Mouse (Mus musculus) kidney, postnatal 36 days (tissue): Measurements from ENCODE around the gene Asxl1.

ENCODE experiments used
- DNase-seq, 2 experiments: peaks; one replicate each; pipeline ENCODE4 v3.0.0; 2021 to 2022; ENCODE audit warnings: mixed read lengths in 2 of 2

The Asxl1 gene

DNA sequence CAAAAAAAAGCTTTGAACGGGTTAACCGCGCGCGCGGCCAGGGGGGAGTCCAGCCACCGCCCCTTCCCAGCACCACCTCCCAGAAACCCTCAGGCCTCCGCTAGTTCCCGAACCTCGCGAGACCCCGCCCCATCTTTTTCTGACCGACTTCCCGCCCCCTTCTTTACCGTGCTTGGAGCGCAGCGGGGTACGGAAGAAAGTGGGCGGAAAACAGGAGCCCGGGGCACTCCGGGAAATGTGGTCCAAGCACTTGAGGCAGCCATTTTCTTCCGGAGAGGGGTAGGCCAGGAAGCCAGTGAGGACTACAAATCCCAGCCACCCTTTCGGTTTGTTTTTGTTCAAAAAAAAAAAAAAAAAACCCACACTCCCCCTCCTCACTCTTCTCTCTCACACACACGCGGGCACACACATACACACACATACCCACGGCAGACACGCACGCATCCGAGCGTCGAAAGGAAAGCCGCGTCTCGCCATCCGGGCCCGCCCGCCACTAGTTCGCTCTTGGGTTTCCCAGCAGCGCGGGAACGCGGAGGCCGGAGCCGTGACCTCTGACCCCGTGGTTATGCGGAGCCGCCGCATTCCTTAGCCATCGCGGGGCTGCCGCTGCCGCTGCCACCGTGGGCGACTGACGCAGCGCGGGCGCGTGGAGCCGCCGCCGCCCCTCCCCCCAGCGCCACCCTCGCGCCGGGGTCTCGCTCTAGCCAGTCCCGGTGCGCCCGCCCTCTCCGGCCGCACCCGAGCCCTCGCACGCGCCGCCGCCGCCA is at the start of gene Asxl1:
Gene Asxl1 (plus strand): TSS at position 376 of the 767 bp plus-strand sequence.
- peak; percentile 98 to 99 for DNase-seq

DNA sequence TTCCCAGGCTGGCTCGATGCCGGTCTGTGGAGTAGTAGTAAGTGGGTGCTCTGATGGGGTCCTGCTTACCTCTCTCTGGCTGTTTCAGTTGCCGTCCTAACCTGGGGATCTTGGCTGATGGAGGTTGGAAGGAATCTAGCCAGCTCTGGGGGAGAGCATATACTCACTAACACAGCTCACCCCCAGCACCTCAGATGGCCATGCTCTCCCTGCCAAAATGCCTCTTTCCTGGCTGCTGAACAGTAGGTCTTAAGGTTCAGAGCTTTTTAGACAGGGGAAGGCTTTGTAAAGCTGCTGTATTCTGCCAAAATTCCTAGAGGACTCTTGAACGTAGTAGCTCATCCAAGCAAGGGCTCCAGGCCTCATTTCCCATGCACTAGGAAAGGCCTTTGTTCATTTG is 47.9 kb upstream of the Asxl1 start:
- DNase-seq, result no peak

DNA sequence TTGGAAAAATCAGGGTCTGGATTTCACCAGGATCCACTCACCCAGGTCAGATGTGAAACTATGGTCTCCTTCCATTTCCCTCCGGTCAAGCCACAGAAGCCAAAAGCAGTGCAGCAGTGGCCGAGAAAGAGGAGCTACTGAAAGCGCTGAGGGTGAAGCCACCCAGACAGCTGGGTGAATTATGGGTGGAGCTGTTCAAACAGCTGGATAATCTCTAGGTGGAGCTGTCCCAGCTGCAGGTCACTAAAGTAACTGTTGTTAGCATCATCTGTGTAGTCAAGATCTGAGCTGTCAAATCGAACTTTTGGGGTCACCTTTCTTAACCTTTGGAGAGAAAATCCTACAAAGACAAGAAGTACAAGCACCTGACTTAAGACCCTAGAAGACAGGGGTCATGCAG is 47.2 kb upstream of the Asxl1 start:
- DNase-seq, result no peak

DNA sequence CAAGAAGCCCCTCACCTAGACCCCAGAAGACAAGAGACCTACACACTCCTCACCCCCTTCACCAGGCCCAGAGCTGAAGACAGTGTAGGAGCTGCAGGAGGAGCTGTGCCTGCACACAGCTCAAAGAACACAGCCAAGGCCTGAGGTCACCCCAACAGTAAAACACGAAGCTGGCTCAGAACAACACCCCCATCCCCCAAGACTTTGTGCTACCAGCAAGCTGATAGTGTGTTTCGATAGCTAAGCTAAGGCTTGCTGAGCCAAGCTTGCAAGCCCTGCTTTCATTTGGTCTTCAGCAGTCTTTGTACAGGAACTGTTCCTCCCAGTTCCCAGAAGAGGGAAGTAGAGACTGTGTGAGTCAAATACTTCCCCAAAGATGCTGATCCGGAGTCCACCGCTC is 46.8 kb upstream of the Asxl1 start:
- peak in 1 of 2 experiments; percentile 10 for DNase-seq

DNA sequence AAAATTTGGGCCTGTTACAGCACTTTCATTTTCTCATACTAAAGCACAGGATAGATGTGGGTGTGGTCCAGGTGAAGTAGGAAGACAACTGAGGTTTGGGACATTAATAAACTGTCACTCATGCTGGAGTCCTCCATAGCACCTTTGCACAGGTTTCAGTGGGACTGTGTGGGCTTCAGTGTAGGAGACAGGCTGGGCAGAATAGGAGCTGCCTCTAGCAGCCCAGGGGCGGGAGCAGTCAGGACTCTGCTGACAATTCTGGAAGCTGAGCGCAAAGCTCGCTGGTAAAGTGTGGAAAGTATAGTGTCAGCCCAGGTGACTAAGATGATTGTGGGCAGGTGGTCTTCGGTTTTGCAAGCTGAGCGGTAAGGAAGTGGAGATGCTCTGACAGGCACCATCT is 44.5 kb upstream of the Asxl1 start:
- DNase-seq, result no peak

DNA sequence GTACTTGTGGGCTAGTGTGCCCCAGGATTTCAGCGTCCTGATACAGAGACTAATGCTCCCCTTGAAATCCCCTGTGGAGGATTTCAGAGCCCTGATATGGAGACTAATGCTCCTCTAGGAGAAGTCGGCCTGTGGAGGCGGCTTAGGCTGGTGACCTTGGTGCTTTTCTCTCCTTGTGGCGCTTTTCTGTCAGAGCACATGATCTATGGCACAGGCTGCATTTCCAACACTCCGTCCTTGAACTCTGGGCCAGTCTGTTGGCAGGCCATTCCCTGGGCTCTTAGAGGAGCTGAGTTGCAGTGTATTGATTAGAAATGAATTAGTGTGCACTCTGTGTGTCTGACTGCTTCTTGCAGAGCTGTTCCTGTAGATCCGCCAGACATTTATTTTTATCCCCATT is 40.4 kb upstream of the Asxl1 start:
- DNase-seq, result peak in 1 of 2 experiments; percentile 26

DNA sequence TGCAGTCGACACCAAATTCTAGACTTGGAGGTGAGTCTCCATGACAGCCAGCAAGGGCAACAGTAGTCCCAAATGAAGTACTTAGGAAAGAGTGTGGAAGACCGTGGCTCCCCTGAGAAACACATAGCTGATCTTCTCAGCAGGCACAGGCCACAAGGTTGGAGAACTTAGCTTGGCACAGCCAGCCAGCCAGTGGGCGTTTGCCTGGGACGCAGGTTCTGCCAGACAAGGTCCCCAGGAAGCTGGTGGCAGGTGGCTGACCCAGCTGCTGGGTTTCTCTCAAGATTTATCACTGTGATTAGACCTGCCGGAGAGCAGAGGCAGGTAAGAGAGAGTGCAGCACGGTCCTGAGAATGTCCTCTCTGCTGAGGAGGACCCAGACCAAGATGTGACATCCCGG is 37.0 kb upstream of the Asxl1 start:
- DNase-seq, result no peak

DNA sequence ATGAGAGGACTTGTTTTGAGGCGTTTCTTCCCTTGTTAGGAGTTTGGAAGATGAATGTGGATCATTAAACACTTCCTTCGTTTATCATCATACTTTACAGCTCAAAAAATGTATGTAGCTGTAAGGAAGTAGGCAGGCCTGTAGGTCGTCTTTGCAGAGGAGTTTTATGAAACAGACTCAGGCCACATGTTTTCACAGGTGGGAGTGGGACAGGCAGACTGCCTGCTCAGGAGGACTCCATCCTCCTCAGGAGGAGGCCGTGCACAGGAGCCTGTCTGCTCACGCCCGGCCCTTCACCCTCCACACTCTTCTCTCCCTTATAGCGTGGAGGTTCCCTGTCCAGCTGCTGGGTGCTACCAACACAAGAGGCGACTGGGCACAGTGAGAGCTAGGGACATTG is 36.5 kb upstream of the Asxl1 start:
- DNase-seq, result no peak

DNA sequence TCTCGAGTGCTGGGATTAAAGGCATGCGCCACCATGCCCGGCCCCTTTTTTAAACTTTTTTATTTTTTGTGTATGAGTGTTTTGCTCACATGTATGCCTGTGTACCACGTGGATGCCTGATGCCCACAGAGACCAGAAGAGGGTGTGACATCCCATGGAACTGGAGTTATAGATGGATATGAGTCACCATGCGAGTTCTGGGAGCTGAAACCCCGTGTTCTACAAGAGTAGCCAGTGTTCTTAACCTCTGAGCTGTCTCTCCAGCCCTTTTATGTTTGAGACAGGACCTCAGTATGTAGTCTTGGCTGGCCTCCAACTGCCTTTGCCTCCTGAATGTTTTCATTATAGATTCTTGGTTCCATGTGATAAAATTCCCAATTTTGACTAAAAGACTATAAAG is 35.4 kb upstream of the Asxl1 start:
- DNase-seq, result no peak

DNA sequence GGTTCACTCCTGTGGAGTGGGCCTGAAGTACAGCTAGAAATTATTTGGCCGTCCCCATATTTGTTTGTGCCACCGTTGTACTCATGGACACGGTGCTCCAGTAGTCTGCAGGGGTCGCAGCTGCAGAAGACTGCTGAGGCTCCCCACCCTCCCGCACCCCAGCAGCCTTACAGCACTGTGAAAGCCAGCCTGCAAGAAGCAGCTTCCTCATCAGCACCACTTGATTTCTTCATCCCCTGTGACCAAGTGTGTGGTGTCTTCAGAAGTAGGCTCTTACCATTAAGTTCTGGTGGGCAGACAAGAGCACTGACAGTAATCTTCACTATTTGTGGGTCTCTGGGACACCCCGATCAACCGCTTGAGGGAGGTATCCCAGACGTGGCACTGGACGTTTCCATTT is 32.7 kb upstream of the Asxl1 start:
- DNase-seq, result no peak

DNA sequence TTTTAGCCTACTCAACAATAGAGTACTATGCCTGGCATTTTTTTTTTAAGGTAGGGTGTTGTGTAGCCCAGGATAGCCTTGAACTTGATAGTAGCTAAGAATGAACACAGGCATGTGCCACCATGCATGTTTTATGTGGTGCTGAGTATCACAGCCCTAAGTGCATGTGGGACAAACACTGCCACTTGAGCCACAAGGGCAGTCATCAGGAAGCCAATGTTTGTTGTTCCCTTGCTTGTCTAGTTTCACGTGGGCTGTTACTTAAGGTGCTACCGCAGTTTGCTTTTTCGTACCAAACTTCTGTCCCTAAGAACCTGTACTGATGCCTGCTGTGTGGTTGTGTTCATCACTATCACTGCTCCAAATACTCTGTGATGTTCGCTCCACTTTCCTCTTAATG is 27.2 kb upstream of the Asxl1 start:
- DNase-seq, result no peak

DNA sequence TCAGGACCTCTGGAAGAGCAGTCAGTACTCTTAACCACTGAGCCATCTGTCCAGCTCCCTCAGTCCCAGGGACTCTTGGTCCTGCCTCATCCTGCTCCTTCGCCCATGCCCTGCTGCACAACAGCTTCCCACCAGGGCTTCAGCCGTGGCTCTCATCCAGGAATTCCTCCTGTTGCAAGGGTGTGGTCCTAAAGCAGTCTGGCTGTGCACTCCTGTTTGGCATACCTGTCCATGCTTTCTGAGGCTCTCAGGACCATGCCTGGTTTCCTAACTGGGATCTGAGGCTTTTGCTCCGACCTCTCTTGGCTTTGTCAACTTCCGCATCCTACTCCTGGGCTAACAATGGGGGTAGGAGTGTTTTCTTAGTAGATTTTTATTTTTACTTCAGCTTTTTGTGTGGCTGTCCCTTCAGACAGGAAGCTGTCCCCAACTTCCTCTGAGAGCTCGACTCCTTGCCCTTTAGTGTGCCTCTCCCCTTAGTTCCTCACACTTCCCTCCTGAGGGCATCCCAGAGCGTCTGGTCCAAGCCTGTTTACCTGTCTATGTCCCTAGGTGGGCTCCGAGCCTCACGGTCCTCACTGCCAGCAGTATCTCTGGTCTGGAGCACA is 26.5 kb upstream of the Asxl1 start:
- peak in 1 of 2 experiments; percentile 26 for DNase-seq

DNA sequence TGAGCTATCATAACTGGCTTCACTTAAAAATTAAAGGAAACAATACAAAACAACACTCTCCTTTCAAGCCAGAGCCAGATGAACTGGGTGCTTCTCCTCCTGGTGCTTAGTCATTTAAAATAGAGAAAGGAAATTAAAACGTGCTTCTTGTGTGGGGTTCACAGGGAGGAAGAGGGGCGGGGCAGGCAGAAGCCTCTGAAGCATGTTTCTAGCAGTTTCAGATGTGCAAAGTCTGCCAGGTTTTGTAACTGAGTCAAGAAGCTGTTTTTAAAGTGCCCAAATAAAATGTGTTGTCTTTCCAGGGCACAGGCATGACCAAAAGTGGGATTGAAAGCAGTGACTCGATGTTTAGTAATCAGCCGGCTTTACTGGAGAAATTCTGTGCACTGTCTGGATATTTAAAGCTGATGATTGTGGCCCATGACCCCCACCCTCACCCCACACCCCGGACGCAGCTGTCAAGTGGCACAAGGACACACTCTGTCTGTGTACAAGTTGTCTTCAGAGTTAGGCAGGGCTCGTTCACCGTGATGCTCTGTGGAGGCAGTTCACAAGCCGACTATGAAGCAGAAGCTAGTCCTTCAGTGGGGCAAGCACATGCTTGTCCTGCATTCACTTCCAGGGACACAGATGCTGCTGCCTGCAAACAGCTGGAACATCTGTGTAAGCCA is 19.8 kb upstream of the Asxl1 start:
- DNase-seq, result no peak

DNA sequence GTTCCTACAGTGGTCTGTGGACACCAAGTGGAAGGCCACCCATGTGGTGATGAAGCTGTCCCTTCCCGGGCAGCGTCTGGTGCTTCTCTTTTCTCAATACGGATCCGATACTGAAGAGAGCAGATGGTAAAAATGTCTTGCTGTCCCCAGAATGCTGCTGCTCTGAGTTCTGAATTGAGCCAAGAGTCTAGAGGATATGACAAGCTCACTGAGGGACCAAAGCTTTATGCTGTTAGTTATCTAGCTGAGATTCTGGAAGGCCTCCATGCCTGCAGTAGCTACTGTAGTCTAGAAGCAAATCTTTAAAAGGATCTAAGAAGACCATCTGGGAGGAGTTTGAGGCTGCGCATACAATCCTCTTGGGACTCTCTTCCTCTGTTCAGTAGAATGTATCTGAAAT is 13.4 kb upstream of the Asxl1 start:
- no peak for DNase-seq

DNA sequence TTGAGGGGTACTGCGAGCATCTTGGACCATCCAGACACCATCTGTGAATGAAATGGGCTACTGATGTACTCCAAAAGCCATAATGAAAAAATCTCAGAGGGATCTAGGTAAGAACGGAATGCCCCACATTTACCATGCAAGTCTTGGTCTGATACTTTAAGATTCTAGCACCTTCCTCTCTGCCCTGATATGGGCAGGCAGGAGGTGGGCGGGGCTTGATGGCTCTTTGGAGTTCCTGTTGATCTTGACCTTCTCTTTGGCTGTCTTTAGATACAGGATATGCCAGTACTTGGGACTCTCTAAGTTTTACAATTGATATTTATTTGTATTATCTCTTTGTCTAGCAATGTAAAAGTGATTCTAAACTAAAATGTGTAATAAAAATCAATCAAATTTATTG is 12.6 kb upstream of the Asxl1 start:
- peak; percentile 16 to 57 for DNase-seq

DNA sequence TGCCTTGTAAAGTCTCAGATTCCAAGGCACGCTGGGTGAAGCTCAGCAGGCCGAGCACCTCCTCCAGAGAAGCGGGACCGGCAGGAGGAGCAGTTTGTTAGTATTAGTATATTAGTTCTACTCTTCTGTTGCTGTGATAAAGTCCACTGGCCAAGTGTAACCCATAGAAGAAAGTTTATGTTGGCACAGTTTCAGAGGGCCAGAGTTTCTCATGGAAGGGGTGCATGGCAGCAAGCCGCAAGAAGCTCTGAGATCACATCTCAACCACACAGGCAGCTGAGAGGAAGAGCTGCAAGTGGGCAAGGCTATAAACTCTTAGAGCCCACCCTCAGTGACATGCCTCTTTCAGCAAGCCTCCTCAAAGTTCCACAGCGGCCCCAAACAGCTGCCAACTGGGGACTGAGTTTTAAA is 11.8 kb upstream of the Asxl1 start:
- DNase-seq, result peak; percentile 52 to 68

DNA sequence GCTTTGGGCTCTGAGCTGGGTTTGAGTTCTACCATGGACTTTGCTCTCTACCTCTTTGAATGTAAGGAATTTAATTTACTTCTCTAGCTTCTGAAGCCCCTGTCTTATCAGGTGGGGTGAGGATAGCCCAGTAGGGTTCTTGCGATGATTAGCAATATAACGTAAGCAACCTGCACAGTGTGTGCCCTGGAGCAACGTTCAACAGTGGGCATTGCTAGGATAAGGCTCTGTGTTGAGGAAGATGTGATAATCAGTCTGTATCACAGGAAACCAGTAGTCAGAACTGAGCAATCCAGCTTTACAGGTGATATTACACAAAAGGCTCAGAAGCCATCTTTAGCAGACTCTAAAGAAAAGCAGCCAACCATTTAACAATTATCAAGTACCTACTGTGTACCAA is 11.3 kb upstream of the Asxl1 start:
- no peak for DNase-seq

DNA sequence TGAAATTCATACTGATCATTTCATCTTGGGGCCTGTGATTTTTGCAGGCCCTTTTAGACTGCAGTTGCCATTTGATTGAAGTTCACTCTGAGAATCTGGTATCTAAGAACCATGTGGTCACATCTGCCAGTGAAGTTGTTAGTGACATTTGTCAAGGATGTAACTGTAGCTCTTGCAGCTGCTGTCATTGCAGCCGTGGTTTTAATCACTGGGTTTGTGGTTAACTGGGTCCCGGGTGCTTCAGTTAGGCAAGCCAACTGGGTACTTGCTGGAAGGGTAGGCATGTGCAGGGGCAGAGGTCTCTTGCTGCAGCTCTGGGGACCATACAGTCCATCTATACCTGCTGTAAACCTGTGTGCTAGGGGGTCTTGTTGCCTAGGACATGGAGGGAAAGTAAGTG is 9.5 kb upstream of the Asxl1 start:
- DNase-seq, result no peak

DNA sequence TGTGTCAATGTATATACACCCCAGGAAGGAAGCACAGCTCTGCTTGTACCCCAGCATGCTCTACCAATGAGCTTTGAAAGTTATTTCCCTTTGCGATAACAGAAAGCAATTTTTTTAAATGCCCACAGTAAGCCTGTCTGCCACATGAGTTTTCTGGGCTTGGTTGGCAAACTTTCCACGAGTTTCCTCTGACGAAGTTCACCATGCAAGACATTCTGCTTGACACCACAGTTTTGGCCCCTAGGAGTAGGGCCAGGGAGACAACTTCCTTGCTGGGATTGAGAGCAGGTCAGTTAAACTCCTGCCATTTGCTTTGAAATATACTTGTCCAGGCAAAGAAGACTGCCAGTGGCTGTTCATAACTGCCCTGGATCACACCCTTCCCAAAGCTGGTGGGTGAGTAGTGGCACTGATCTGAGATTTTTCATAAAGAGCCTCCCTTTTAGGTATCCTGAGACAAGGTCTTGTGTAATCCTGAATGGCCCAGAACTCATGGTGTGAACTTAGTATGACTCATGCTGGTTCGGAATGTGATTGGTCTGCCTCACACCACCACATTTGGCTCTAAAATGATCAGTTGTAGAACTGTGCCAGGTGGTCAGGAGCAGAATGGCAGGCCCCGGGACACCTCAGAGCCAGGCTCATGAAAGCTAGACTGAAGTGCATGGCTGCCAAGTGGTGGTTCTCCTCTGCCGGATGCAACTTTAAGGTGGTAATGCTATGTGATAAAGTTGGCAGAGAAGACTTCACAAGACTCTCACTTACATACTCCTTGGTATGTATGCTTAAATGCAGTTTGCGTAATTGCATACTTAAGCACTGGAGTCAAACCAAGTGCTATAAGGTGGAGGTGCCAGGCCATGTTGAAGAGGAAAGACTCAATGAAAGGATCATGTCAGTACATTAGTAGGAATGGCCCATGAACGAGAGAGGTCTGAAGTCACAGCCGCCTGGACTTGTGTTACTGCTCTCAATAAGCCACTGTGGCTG is 7.0 kb upstream of the Asxl1 start:
- no peak for DNase-seq

DNA sequence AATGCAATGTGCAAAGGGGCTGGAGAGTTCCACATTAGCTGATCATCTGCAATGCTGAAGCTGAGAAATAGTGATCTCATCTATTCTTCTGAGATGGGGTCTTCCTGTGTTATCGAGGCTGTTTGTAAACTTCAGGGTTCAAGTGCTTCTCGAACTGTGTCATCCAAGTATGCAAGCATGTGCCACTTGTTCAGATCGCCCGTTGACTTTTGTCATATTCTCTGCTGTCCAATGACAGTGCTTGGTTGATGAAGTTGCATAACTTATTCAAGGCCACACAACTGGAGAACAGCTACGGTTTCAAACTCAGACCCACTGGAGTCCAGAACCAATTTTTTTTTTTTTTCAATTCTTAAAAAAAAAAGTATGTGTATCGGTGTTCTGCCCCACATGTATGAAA is 3.5 kb upstream of the Asxl1 start:
- DNase-seq, result no peak

DNA sequence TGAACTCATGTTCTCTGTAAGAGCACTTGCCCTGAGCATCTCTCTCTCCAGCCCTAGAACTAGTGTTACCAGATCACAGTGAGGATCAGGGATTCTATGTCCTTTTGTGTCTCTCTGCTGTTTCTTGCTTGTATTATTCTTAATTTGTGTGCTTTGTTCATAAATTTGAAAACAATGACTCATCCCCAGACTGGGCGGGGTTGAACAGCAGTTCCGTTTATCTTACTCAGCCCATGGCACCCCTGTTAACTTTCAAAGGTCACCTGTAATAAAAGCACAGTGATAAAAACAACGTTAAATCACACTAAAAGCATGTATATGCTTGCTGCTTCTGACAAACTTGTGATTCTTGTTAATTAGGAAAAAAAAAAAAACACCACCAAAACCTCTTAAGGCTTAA is 3.0 kb upstream of the Asxl1 start:
- DNase-seq, result no peak

DNA sequence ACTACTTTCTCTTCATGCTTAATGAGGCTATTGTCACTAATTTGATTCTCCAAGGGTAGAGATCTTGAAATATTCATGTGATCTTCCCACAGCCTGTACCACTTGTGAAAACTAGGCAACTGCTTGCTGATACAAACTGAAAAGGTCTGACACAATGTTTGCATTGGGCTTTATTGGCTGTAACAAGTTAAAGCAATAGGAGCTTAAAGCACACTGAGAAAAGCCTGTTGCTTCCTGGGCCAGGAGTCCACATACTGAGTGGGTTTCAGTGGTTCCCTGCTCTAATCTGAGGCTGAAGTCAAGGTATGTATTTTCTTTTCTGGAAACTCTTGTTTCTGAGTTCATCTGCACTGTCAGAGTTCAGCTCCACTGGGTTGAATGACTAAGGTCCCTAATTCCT is 2.4 kb upstream of the Asxl1 start:
- DNase-seq, result no peak

DNA sequence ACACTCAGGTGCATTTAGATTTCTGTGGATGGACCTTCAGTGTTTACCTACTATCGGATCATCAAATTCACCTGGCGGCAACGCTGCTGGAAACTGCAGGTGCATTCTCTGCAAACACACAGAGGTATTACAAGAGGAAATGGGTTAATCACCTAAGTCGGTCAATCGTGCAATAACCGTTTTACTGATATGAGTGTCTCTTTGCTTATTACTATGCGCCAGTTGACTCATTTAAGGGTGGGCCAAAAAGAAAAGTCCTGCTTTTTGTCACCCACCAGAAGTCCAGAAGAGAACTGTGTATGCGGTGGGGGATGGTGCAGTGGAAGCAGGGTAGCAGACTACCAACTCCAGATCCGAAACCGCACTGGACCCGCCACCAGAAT is 567 bp upstream of the Asxl1 start:
- peak in 1 of 2 experiments; percentile 4 for DNase-seq
